Mouse (Mus musculus) forebrain, embryonic 16.5 days (tissue): Measurements from ENCODE around the gene Gm6657. TPM values are rescaled to one million over a fixed set of nuclear protein-coding genes. Genes with fewer than 3 reads are reported as not detected.

Experiments used
- ATAC-seq: fragments of 200-750 bp; cut with Nextera tagmentation; 2 replicates; pipeline ENCODE4 v1.8.0; 2017; ENCODE audit warnings: mild to moderate bottlenecking, moderate library complexity
- H3K27ac ChIP-seq: fragments of 300-500 bp; sonication (generic); 2 replicates; pipeline ENCODE4 v1.5.1; 2014; ENCODE audit warnings: low read length, control low read depth
- H3K27me3 ChIP-seq: fragments of 300-500 bp; sonication (generic); replicated peaks from 2 replicates; pipeline ENCODE4 v1.6.1; 2014; ENCODE audit warnings: low read length; ENCODE audit not compliant: control insufficient read depth, insufficient read depth
- H3K36me3 ChIP-seq: fragments of 300-500 bp; sonication (generic); 2 replicates; pipeline ENCODE4 v1.6.1; 2014; ENCODE audit not compliant: control insufficient read depth, insufficient read depth
- H3K4me1 ChIP-seq: fragments of 300-500 bp; sonication (generic); replicated peaks from 2 replicates; pipeline ENCODE4 v1.6.1; 2014; ENCODE audit warnings: low read length; ENCODE audit not compliant: control insufficient read depth, insufficient read depth
- H3K4me2 ChIP-seq: fragments of 300-500 bp; sonication (generic); 2 replicates; pipeline ENCODE4 v1.6.1; 2014; ENCODE audit warnings: mild to moderate bottlenecking, low read length, control low read depth
- H3K4me3 ChIP-seq: fragments of 300-500 bp; sonication (generic); replicated peaks from 2 replicates; pipeline ENCODE4 v1.5.1; 2014; ENCODE audit warnings: mild to moderate bottlenecking, low read length, control low read depth
- H3K9ac ChIP-seq: fragments of 300-500 bp; sonication (generic); replicated peaks from 2 replicates; pipeline ENCODE4 v1.6.1; 2014; ENCODE audit warnings: low read depth, low read length, control low read depth
- H3K9me3 ChIP-seq: fragments of 300-500 bp; sonication (generic); 2 replicates; pipeline ENCODE4 v1.6.1; 2016; ENCODE audit warnings: low read length; ENCODE audit not compliant: control insufficient read depth
- WGBS: fragments of 180-500 bp; shearing (Covaris S2); extraction: QIAGEN DNeasy Blood & Tissue Kit; methylation state at CpG from one replicate; pipeline ENCODE4 v1.1.7; 2014; 5-methylcytosine and 5-hydroxymethylcytosine counted together
- polyA plus RNA-seq: library from polyadenylated mRNA; unstranded; fragments of >200 nt; fragmentation: Nextera tagmentation; extraction: Ambion mirVana; gene quantifications from 2 replicates; pipeline ENCODE4 v1.2.1, GENCODE M21; 2015

Gene Gm6657
- not detected in 2 replicates for polyA plus RNA-seq

GRCm38 (mm10) chr12:78193942-78194341, at the start of gene Gm6657:
Gm6657 (plus strand) TSS chr12:78194242.
- Histone ChIP-seq H3K27ac (no peak within 1 kb of the TSS), H3K4me3 (no peak within 1 kb of the TSS), H3K4me1 (no peaks in the 10 kb centered on the region), H3K27me3 (no peaks in the 10 kb centered on the region), H3K9ac (no peak within 1 kb of the TSS), H3K9me3 (no peaks in the 10 kb centered on the region; the same call in 1 of the 2 replicates), H3K36me3 (no peaks in the 10 kb centered on the region), H3K4me2 (no peak within 1 kb of the TSS)
- ATAC-seq = no peak

GRCm38 (mm10) chr12:78153308-78154002, 40.6 kb upstream of the Gm6657 start:
- Histone ChIP-seq H3K9ac (no peak overlapping the region), H3K4me1 (peaks cover 7% of the 10 kb centered on the region), H3K27ac (no peak overlapping the region), H3K9me3 (no peaks in the 10 kb centered on the region), H3K36me3 (no peaks in the 10 kb centered on the region), H3K4me2 (0 out of 2 replicates have a peak overlapping the region, but pooled peaks have one; percentile 3), H3K27me3 (no peaks in the 10 kb centered on the region), H3K4me3 (no peak overlapping the region)
- 17% methylated on average over 7 of the region's 7 CpGs for WGBS
- peak; percentile 97 for ATAC-seq

GRCm38 (mm10) chr12:78170178-78170577, 23.9 kb upstream of the Gm6657 start:
- no peaks in the 10 kb centered on the region for H3K27me3 ChIP-seq
- H3K4me3 ChIP-seq = no peak overlapping the region
- no peak overlapping the region for H3K4me2 ChIP-seq
- H3K9ac ChIP-seq = no peak overlapping the region
- ATAC-seq = no peak
- no peaks in the 10 kb centered on the region for H3K4me1 ChIP-seq
- H3K27ac ChIP-seq = no peak overlapping the region
- H3K36me3 ChIP-seq = no peaks in the 10 kb centered on the region
- no peaks in the 10 kb centered on the region for H3K9me3 ChIP-seq

- Histone ChIP-seq H3K27me3 (no peaks in the 10 kb centered on the region), H3K4me3 (no peak overlapping the region), H3K4me1 (no peaks in the 10 kb centered on the region), H3K36me3 (no peaks in the 10 kb centered on the region), H3K9me3 (no peaks in the 10 kb centered on the region), H3K27ac (no peak overlapping the region), H3K9ac (no peak overlapping the region), H3K4me2 (no peak overlapping the region)
- 86% methylated on average over 3 of the region's 3 CpGs for WGBS
- ATAC-seq = no peak
Observed at GRCm38 (mm10) chr12:78173945-78174344, 20.1 kb upstream of the Gm6657 start.

DNA sequence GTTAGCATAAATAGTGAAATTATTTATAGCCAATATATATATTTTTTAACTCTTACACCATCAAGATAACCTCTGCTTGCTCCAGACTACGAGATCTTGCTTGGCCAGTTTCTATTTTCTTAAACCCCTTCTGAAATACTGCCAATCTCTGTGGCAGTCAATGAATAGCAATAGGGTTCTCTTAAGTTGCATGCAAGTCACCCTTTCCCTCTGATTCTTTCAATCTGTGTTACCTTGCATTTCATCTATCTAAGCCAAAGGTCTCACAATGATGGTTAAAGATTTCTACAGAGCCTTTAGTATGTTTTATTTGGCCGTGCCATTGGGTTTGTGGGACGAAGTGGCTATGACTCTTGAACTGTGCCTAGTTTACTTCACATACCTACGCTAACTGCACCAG, 19.4 kb upstream of the Gm6657 start:
- Histone ChIP-seq H3K4me2 (no peak overlapping the region), H3K4me3 (no peak overlapping the region), H3K9ac (no peak overlapping the region), H3K27ac (no peak overlapping the region), H3K4me1 (no peaks in the 10 kb centered on the region), H3K9me3 (no peaks in the 10 kb centered on the region), H3K27me3 (no peaks in the 10 kb centered on the region), H3K36me3 (no peaks in the 10 kb centered on the region)
- no peak for ATAC-seq
- 89% methylated on average over 4 of the region's 4 CpGs for WGBS

DNA sequence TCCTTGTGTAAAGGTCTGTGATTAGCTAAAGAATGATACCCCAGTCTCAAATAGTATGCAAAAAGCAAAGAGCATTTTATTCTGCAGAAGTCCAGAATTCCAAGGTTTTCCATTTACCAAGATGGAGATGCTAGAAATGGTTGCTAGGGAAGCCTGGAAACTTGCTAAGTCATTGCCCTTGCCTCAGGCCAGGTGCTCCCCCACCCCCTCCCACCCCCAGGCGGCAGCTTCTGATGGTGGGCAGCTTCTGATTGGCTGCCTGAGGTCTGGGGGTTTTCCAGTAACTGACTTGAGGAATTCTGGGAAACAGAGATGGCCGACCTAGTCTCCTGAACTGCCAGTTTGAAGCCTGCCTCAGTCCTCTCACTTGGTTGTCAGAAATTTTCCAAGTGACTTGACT, 12.6 kb upstream of the Gm6657 start:
- Histone ChIP-seq H3K9ac (no peak overlapping the region), H3K27ac (no peak overlapping the region), H3K4me1 (no peaks in the 10 kb centered on the region), H3K4me2 (no peak overlapping the region), H3K4me3 (no peak overlapping the region), H3K9me3 (no peaks in the 10 kb centered on the region), H3K36me3 (no peaks in the 10 kb centered on the region), H3K27me3 (no peaks in the 10 kb centered on the region)
- no peak for ATAC-seq
- WGBS = 78% methylated on average over 2 of the region's 2 CpGs

GRCm38 (mm10) chr12:78195368-78195767, 1.3 kb downstream of the Gm6657 start:
- Histone ChIP-seq H3K4me3 (no peak overlapping the region), H3K27ac (no peak overlapping the region), H3K4me1 (no peaks in the 10 kb centered on the region), H3K9me3 (no peaks in the 10 kb centered on the region; the same call in 1 of the 2 replicates), H3K36me3 (no peaks in the 10 kb centered on the region), H3K9ac (no peak overlapping the region), H3K4me2 (no peak overlapping the region), H3K27me3 (no peaks in the 10 kb centered on the region)
- ATAC-seq = no peak
- WGBS = 82% methylated on average over 2 of the region's 2 CpGs

GRCm38 (mm10) chr12:78203646-78204045, 9.6 kb downstream of the Gm6657 start:
- ATAC-seq = no peak

DNA sequence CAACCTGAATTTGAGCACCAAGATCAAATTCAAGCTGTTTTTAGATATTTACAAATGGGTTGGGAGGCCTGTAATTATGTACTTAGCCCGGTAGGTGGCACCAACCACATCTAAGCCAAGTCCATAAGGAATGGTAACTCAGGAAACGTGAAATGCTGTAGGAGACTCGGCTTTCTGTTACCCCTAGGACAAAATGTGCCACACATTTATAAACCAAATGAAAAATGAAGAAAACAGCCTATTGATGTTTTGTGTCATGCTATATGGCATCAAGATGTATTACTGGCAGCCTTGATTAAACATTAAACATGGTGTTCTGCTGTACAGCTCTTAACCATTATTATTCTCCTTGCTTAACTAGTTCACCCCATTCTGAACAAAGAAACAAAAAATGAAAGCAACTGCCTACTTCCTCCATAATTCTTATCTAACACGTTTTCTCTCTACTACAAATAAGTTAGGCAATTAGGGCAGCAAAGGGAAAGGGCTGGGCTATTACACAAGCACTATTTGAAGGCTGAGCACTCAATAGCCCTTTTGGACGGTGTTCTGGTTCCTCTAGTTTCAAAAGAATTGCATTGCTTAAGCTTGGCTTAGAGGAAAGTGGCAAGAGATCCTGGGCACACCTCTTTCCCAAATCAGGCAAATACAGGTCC, 12.0 kb downstream of the Gm6657 start:
- WGBS = 4% methylated on average over 5 of the region's 5 CpGs
- peak; percentile 80 for ATAC-seq

More at GRCm38 (mm10) chr12:78203646-78204045, 9.6 kb downstream of the Gm6657 start:
- Histone ChIP-seq H3K4me3 (no peak overlapping the region), H3K36me3 (no peaks in the 10 kb centered on the region), H3K9ac (no peak overlapping the region), H3K4me1 (no peaks in the 10 kb centered on the region), H3K4me2 (no peak overlapping the region), H3K27ac (no peak overlapping the region), H3K27me3 (no peaks in the 10 kb centered on the region), H3K9me3 (no peaks in the 10 kb centered on the region)
- 27% methylated on average over 5 of the region's 5 CpGs for WGBS

More for the DNA sequence above, 12.0 kb downstream of the Gm6657 start:
- no peak overlapping the region for H3K9ac ChIP-seq
- H3K4me1 ChIP-seq = no peaks in the 10 kb centered on the region
- no peak overlapping the region for H3K27ac ChIP-seq
- no peak overlapping the region for H3K4me3 ChIP-seq
- H3K9me3 ChIP-seq = no peaks in the 10 kb centered on the region
- no peaks in the 10 kb centered on the region for H3K36me3 ChIP-seq
- no peak overlapping the region for H3K4me2 ChIP-seq
- H3K27me3 ChIP-seq = no peaks in the 10 kb centered on the region
